Mouse (Mus musculus) hindbrain, embryonic 12.5 days (tissue): ENCODE measurements around the gene Ogfod3. TPM values are rescaled to one million over a fixed set of nuclear protein-coding genes. Genes with fewer than 3 reads are reported as not detected.

ENCODE experiments used
- ATAC-seq: fragments of 200-750 bp; cut with Nextera tagmentation; 2 replicates; pipeline ENCODE4 v1.8.0; 2017; ENCODE audit warnings: moderate TSS enrichment; ENCODE audit not compliant: low FRiP score
- H3K27ac ChIP-seq: fragments of 300-500 bp; sonication (generic); 2 replicates; pipeline ENCODE4 v1.5.1; 2016; ENCODE audit warnings: mild to moderate bottlenecking
- H3K27me3 ChIP-seq: fragments of 300-500 bp; sonication (generic); 2 replicates; pipeline ENCODE4 v1.6.1; 2016; ENCODE audit warnings: mild to moderate bottlenecking
- H3K36me3 ChIP-seq: fragments of 300-500 bp; sonication (generic); 2 replicates; pipeline ENCODE4 v1.6.1; 2016; ENCODE audit warnings: mild to moderate bottlenecking
- H3K4me1 ChIP-seq: fragments of 300-500 bp; sonication (generic); 2 replicates; pipeline ENCODE4 v1.6.1; 2016
- H3K4me2 ChIP-seq: fragments of 300-500 bp; sonication (generic); replicated peaks from 2 replicates; pipeline ENCODE4 v1.6.1; 2016; ENCODE audit warnings: mild to moderate bottlenecking
- H3K4me3 ChIP-seq: fragments of 300-500 bp; sonication (generic); 2 replicates; pipeline ENCODE4 v1.5.1; 2016; ENCODE audit warnings: mild to moderate bottlenecking
- H3K9ac ChIP-seq: fragments of 300-500 bp; sonication (generic); 2 replicates; pipeline ENCODE4 v1.6.1; 2016; ENCODE audit warnings: mild to moderate bottlenecking, moderate library complexity
- H3K9me3 ChIP-seq: fragments of 300-500 bp; sonication (generic); replicated peaks from 2 replicates; pipeline ENCODE4 v1.6.1; 2016; ENCODE audit warnings: mild to moderate bottlenecking
- WGBS: fragments of 180-500 bp; shearing (Covaris S2); methylation state at CpG from one replicate; pipeline ENCODE4 v1.1.7; 2016; 5-methylcytosine and 5-hydroxymethylcytosine counted together
- polyA plus RNA-seq: library from polyadenylated mRNA; unstranded; fragments of >200 nt; fragmentation: Nextera tagmentation; extraction: Ambion mirVana; gene quantifications from 2 replicates; pipeline ENCODE4 v1.2.1, GENCODE M21; 2016

Gene Ogfod3
- polyA plus RNA-seq, 1 experiment from 2014 or later = 19.2 TPM

DNA sequence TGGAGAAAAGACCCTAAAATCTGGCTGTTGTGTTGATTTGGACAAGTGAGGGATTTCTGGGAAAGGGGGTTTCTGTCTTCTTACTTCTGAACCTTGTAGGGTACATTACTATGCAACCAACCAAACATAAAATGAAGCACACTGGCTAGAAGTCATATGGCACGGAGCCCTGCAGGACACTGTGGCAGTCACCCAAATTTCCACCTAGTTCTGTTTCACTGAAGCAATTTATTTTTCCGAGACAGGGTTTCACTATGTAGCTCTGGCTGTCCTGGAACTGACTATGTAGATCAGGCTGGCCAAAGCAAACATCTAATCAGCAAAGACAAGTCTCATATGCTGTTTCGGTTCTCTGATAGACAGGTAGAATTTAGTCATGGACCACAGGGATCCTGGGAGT is 14.8 kb downstream of the Ogfod3 start:
- Histone ChIP-seq H3K36me3 (peaks cover 13% of the 10 kb centered on the region; the same call in 1 of the 2 replicates), H3K4me2 (no peak overlapping the region), H3K9ac (no peak overlapping the region), H3K27ac (no peak overlapping the region), H3K4me1 (no peaks in the 10 kb centered on the region), H3K27me3 (no peaks in the 10 kb centered on the region), H3K4me3 (no peak overlapping the region), H3K9me3 (no peaks in the 10 kb centered on the region)
- 95% methylated on average over 3 of the region's 3 CpGs for WGBS
- ATAC-seq = no peak

GRCm38 (mm10) chr11:121176285-121177270 is 27.9 kb downstream of the Ogfod3 start:
- Histone ChIP-seq H3K36me3 (peaks cover 7% of the 10 kb centered on the region), H3K9ac (no peak overlapping the region), H3K4me3 (no peak overlapping the region), H3K4me1 (peaks cover 19% of the 10 kb centered on the region), H3K4me2 (no peak overlapping the region), H3K27ac (no peak overlapping the region), H3K9me3 (no peaks in the 10 kb centered on the region), H3K27me3 (no peaks in the 10 kb centered on the region)
- peak; percentile 38; the same call in 1 of the 2 replicates for ATAC-seq
- WGBS = 57% methylated on average over 12 of the region's 12 CpGs

GRCm38 (mm10) chr11:121174234-121174633 is 30.3 kb downstream of the Ogfod3 start:
- Histone ChIP-seq H3K9ac (no peak overlapping the region), H3K4me1 (peaks cover 19% of the 10 kb centered on the region), H3K36me3 (0 out of 2 replicates have a peak, but pooled peaks cover 2% of the 10 kb centered on the region), H3K4me3 (no peak overlapping the region), H3K9me3 (no peaks in the 10 kb centered on the region), H3K27ac (no peak overlapping the region), H3K4me2 (no peak overlapping the region), H3K27me3 (no peaks in the 10 kb centered on the region)
- WGBS = 50% methylated on average over 3 of the region's 3 CpGs
- no peak for ATAC-seq

GRCm38 (mm10) chr11:121173203-121173602 is 31.3 kb downstream of the Ogfod3 start:
- Histone ChIP-seq H3K4me3 (no peak overlapping the region), H3K9ac (no peak overlapping the region), H3K27ac (no peak overlapping the region), H3K9me3 (no peaks in the 10 kb centered on the region), H3K4me2 (no peak overlapping the region), H3K27me3 (no peaks in the 10 kb centered on the region), H3K4me1 (peaks cover 19% of the 10 kb centered on the region), H3K36me3 (0 out of 2 replicates have a peak, but pooled peaks cover 2% of the 10 kb centered on the region)
- no peak for ATAC-seq
- 80% methylated on average over 5 of the region's 5 CpGs for WGBS

GRCm38 (mm10) chr11:121163751-121164150 is 40.8 kb downstream of the Ogfod3 start:
- H3K9ac ChIP-seq = no peak overlapping the region
- no peaks in the 10 kb centered on the region for H3K27me3 ChIP-seq
- H3K9me3 ChIP-seq = no peaks in the 10 kb centered on the region
- no peak overlapping the region for H3K4me3 ChIP-seq
- no peak overlapping the region for H3K27ac ChIP-seq
- no peaks in the 10 kb centered on the region for H3K4me1 ChIP-seq
- WGBS = 88% methylated on average over 4 of the region's 4 CpGs
- H3K36me3 ChIP-seq = no peaks in the 10 kb centered on the region
- no peak for ATAC-seq
- no peak overlapping the region for H3K4me2 ChIP-seq

GRCm38 (mm10) chr11:121160636-121161346 is 43.7 kb downstream of the Ogfod3 start:
- no peak overlapping the region for H3K4me3 ChIP-seq
- H3K36me3 ChIP-seq = no peaks in the 10 kb centered on the region
- no peaks in the 10 kb centered on the region for H3K9me3 ChIP-seq
- no peak overlapping the region for H3K4me2 ChIP-seq
- peaks cover 25% of the 10 kb centered on the region for H3K27me3 ChIP-seq
- WGBS = 93% methylated on average over 26 of the region's 26 CpGs
- ATAC-seq = no peak
- no peak overlapping the region for H3K9ac ChIP-seq
- peaks cover 11% of the 10 kb centered on the region for H3K4me1 ChIP-seq
- no peak overlapping the region for H3K27ac ChIP-seq

DNA sequence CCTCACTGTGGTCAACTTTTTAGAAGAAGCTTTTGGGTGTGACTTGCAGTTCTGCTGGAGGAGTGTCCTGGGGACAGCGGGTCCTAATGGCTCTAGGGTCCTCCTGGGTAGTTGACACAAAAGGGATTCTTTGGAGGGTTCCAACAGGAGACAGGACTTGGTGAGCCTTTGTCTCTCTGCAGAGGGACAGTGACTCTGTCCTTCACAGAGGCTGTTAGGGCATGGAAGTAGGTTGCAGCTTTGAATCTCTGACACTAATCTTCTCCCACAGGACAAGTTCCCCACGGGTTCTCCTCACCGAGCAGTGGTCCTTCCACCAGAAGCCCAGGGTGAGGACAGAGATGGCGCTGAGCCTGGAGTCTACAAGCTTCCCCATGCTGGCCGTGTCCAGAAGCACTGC is 44.5 kb downstream of the Ogfod3 start, which contains the start of gene Uts2r:
Gene Uts2r, plus strand, starts transcription at position 301 of the 400 bp plus-strand sequence.
- Histone ChIP-seq H3K27me3 (peaks cover 33% of the 10 kb centered on the region), H3K4me3 (no peak within 1 kb of the TSS), H3K9ac (no peak within 1 kb of the TSS), H3K36me3 (no peaks in the 10 kb centered on the region), H3K9me3 (no peaks in the 10 kb centered on the region), H3K4me2 (no peak within 1 kb of the TSS), H3K27ac (no peak within 1 kb of the TSS), H3K4me1 (peaks cover 14% of the 10 kb centered on the region)
- 90% methylated on average over 5 of the region's 5 CpGs for WGBS
- ATAC-seq = no peak

GRCm38 (mm10) chr11:121156411-121156891 is 48.1 kb downstream of the Ogfod3 start:
- Histone ChIP-seq H3K9ac (peak overlapping the region; percentile 9; the same call in 1 of the 2 replicates), H3K4me2 (peak overlapping the region; percentile 61)

DNA sequence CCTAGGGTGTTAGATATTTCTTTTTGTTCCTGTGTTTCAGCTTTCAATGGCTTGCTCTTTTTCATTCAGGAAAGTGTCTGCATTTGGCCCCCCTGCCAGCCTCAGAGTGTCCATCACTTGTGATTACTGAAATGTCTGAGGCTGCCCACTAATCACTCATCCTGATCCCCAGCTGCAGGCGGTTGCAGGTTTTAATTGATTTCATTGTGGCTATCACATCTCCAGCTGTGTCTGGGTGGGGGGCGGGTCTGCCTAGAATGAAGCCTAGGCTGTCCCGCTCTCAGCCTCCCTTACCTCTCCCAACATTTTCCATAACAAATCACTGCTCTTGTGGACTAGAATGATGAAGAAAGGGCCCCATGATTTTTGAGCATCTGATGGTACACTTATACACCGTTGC is 50.3 kb downstream of the Ogfod3 start:
- WGBS = 17% methylated on average over 4 of the region's 4 CpGs
- ATAC-seq = peak; percentile 74
- Histone ChIP-seq H3K9ac (no peak overlapping the region), H3K27ac (peak overlapping the region; percentile 60), H3K9me3 (no peaks in the 10 kb centered on the region), H3K4me2 (no peak overlapping the region), H3K4me1 (peaks cover 23% of the 10 kb centered on the region), H3K27me3 (peaks cover 37% of the 10 kb centered on the region), H3K4me3 (no peak overlapping the region), H3K36me3 (no peaks in the 10 kb centered on the region)

More at GRCm38 (mm10) chr11:121156411-121156891, 48.1 kb downstream of the Ogfod3 start:
- Histone ChIP-seq H3K36me3 (no peaks in the 10 kb centered on the region), H3K27me3 (peaks cover 37% of the 10 kb centered on the region), H3K27ac (no peak overlapping the region), H3K4me1 (peaks cover 23% of the 10 kb centered on the region), H3K9me3 (no peaks in the 10 kb centered on the region), H3K4me3 (peak overlapping the region; percentile 33)
- 2% methylated on average over 45 of the region's 45 CpGs for WGBS
- ATAC-seq = peak; percentile 40; the same call in 1 of the 2 replicates

- no peak overlapping the region for H3K4me2 ChIP-seq
- ATAC-seq = no peak
- H3K4me1 ChIP-seq = no peaks in the 10 kb centered on the region
- H3K4me3 ChIP-seq = no peak overlapping the region
- no peaks in the 10 kb centered on the region for H3K9me3 ChIP-seq
- WGBS = 88% methylated on average over 3 of the region's 3 CpGs
- H3K9ac ChIP-seq = no peak overlapping the region
- no peaks in the 10 kb centered on the region for H3K36me3 ChIP-seq
- no peaks in the 10 kb centered on the region for H3K27me3 ChIP-seq
- H3K27ac ChIP-seq = no peak overlapping the region
Measured at GRCm38 (mm10) chr11:121148193-121148592, 56.3 kb downstream of the Ogfod3 start.

- H3K4me2 ChIP-seq = no peak within 1 kb of the TSS
Measured at GRCm38 (mm10) chr11:121145865-121146264, 58.6 kb downstream of the Ogfod3 start, which contains the start of gene Tex19.1. TSS of gene Tex19.1 (plus strand) at chr11:121146143.

More at GRCm38 (mm10) chr11:121145865-121146264, 58.6 kb downstream of the Ogfod3 start, which contains the start of gene Tex19.1:
- H3K4me1 ChIP-seq = no peaks in the 10 kb centered on the region
- no peak within 1 kb of the TSS for H3K4me3 ChIP-seq
- H3K27ac ChIP-seq = no peak within 1 kb of the TSS
- H3K27me3 ChIP-seq = no peaks in the 10 kb centered on the region
- no peak within 1 kb of the TSS for H3K9ac ChIP-seq
- no peaks in the 10 kb centered on the region for H3K36me3 ChIP-seq
- WGBS = 87% methylated on average over 22 of the region's 22 CpGs
- ATAC-seq = no peak
- no peaks in the 10 kb centered on the region for H3K9me3 ChIP-seq
